Mouse (Mus musculus): ENCODE results near the gene Mpst. TPM values are rescaled to one million over a fixed set of nuclear protein-coding genes. Genes with fewer than 3 reads are reported as not detected.

Gene Mpst
- total RNA-seq, 2 experiments from 2014 or later, result 29.5 to 31.8 TPM

- H3K4me3 ChIP-seq, result no peak overlapping the region
- TF ChIP-seq CTCF (conservative IDR thresholded peaks at IDR 0.05), result no peak
- peak; percentile 36 to 64 for DNase-seq (ENCODE audit: low spot score in 2 of 2)
- peak overlapping the region; percentile 88 for H3K27ac ChIP-seq
Measured at GRCm38 (mm10) chr15:78383450-78384219, 22.6 kb upstream of the Mpst start.

GRCm38 (mm10) chr15:78384220-78385116 is 21.7 kb upstream of the Mpst start:
- TF ChIP-seq CTCF (conservative IDR thresholded peaks at IDR 0.05), result no peak
- H3K27ac ChIP-seq, result peak overlapping the region; percentile 88
- no peak overlapping the region for H3K4me3 ChIP-seq
- peak; percentile 53 to 58 for DNase-seq (ENCODE audit: low spot score in 2 of 2)

GRCm38 (mm10) chr15:78385564-78385963 is 20.7 kb upstream of the Mpst start:
- no peak for TF ChIP-seq CTCF (conservative IDR thresholded peaks at IDR 0.05)
- no peak for DNase-seq (ENCODE audit: low spot score in 2 of 2)
- peak overlapping the region; percentile 88 for H3K27ac ChIP-seq
- H3K4me3 ChIP-seq, result no peak overlapping the region

- no peak for TF ChIP-seq CTCF (conservative IDR thresholded peaks at IDR 0.05)
- Histone ChIP-seq H3K27ac (no peak overlapping the region), H3K4me3 (no peak overlapping the region)
- no peak for DNase-seq (ENCODE audit: low spot score in 2 of 2)
Measured at GRCm38 (mm10) chr15:78390855-78391254, 15.4 kb upstream of the Mpst start.

GRCm38 (mm10) chr15:78395478-78395962 is 10.7 kb upstream of the Mpst start, which contains the start of gene Tex33:
Gene Tex33 (minus strand): TSS chr15:78395912.
- no peak for DNase-seq (ENCODE audit: low spot score in 2 of 2)
- Histone ChIP-seq H3K4me3 (no peak within 1 kb of the TSS), H3K27ac (no peak within 1 kb of the TSS; the same call in 1 of the 2 replicates)
- no peak for TF ChIP-seq CTCF (conservative IDR thresholded peaks at IDR 0.05)

GRCm38 (mm10) chr15:78401345-78401744 is 4.9 kb upstream of the Mpst start:
- Histone ChIP-seq H3K27ac (peak overlapping the region; percentile 98), H3K4me3 (no peak overlapping the region)
- TF ChIP-seq CTCF (conservative IDR thresholded peaks at IDR 0.05), result no peak
- no peak for DNase-seq (ENCODE audit: low spot score in 2 of 2)

- peak; percentile 47 to 55 for DNase-seq (ENCODE audit: low spot score in 2 of 2)
- Histone ChIP-seq H3K27ac (peak overlapping the region; percentile 98), H3K4me3 (no peak overlapping the region)
- no peak for TF ChIP-seq CTCF (conservative IDR thresholded peaks at IDR 0.05)
Measured at GRCm38 (mm10) chr15:78401921-78402320, 4.3 kb upstream of the Mpst start.

GRCm38 (mm10) chr15:78402423-78402822 is 3.8 kb upstream of the Mpst start:
- no peak for TF ChIP-seq CTCF (conservative IDR thresholded peaks at IDR 0.05)
- H3K4me3 ChIP-seq, result no peak overlapping the region
- no peak for DNase-seq (ENCODE audit: low spot score in 2 of 2)
- peak overlapping the region; percentile 98 for H3K27ac ChIP-seq

- TF ChIP-seq CTCF (conservative IDR thresholded peaks at IDR 0.05), result no peak
- Histone ChIP-seq H3K4me3 (peak overlapping the region; percentile 33; the same call in 1 of the 2 replicates), H3K27ac (peak overlapping the region; percentile 98)
- DNase-seq (ENCODE audit: low spot score in 2 of 2), result no peak
Measured at GRCm38 (mm10) chr15:78403301-78403741, 2.9 kb upstream of the Mpst start.

- Histone ChIP-seq H3K4me3 (peak overlapping the region; percentile 33; the same call in 1 of the 2 replicates), H3K27ac (peak overlapping the region; percentile 98)
- no peak for DNase-seq (ENCODE audit: low spot score in 2 of 2)
- TF ChIP-seq CTCF (conservative IDR thresholded peaks at IDR 0.05), result no peak
Measured at GRCm38 (mm10) chr15:78403896-78404295, 2.3 kb upstream of the Mpst start.

- DNase-seq (ENCODE audit: low spot score in 2 of 2), result no peak
- peak overlapping the region; percentile 98 for H3K27ac ChIP-seq
Measured at GRCm38 (mm10) chr15:78405098-78405497, 1.1 kb upstream of the Mpst start.

GRCm38 (mm10) chr15:78405517-78406211 is 552 bp upstream of the Mpst start, which contains the start of gene Tst:
Gene Tst (minus strand): TSS chr15:78405907.
- Histone ChIP-seq H3K27ac (peak within 1 kb of the TSS; percentile 98), H3K4me3 (peak within 1 kb of the TSS; percentile 82)
- DNase-seq (ENCODE audit: low spot score in 2 of 2), result peak; percentile 89 to 94
- TF ChIP-seq CTCF (conservative IDR thresholded peaks at IDR 0.05), result no peak

More at GRCm38 (mm10) chr15:78405098-78405497, 1.1 kb upstream of the Mpst start:
- H3K4me3 ChIP-seq, result peak overlapping the region; percentile 82
- TF ChIP-seq CTCF (conservative IDR thresholded peaks at IDR 0.05), result no peak
